Mouse (Mus musculus): Measurements from ENCODE around the gene Gpr85. TPM values are rescaled to one million over a fixed set of nuclear protein-coding genes. Genes with fewer than 3 reads are reported as not detected.

The Gpr85 gene
- 4.0 and 6.2 TPM in 2 replicates for polyA plus RNA-seq (2015; fragmentation: Nextera tagmentation; extraction: Ambion mirVana)

DNA sequence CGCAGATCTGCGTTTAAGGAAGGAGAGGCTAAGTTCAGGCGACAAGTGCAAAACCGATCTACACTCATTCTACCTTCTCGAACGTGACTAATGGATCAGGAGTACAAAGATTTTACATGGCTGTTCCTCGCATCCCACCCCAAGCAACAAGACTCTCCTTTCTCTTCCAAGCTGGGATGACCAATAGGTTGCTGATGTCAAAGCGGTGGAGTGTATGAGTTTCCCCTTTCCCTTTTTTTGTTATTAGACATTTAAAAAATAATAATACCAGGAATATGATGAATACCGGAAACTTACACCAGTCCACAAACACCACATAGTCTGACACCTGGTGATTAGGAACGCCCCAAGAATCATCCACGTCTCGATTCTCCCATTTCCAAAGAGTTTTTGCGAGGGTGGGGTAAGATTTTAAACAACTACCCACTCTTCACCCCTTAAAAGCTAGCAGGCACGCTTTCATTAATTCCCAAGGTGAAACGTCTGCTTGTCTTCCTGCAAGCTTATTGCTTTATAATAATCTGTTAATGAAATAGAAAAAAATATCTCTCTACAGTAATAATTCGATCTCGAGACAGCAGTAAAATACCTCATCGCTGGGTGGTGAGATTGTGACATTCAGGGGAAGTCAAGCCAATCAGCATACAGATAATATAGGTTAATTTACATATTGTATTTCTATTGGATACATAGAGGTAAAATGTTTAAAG lies at the start of gene Gpr85:
TSS of gene Gpr85 (minus strand) at position 598 of the 710 bp plus-strand sequence.
- Histone ChIP-seq H3K4me2 (peak within 1 kb of the TSS; percentile 87), H3K9ac (peak within 1 kb of the TSS; percentile 76), H3K4me3 (peak within 1 kb of the TSS; percentile 65), H3K27me3 (no peaks in the 10 kb centered on the region), H3K9me3 (no peaks in the 10 kb centered on the region), H3K4me1 (peaks cover 12% of the 10 kb centered on the region; the same call in 1 of the 2 replicates), H3K27ac (peak within 1 kb of the TSS; percentile 84), H3K36me3 (no peaks in the 10 kb centered on the region)
- no peak for ATAC-seq (ENCODE audit: insufficient number of reproducible peaks, low FRiP score, low TSS enrichment, low read depth)
- 41% methylated on average over 18 of the region's 18 CpGs for WGBS

DNA sequence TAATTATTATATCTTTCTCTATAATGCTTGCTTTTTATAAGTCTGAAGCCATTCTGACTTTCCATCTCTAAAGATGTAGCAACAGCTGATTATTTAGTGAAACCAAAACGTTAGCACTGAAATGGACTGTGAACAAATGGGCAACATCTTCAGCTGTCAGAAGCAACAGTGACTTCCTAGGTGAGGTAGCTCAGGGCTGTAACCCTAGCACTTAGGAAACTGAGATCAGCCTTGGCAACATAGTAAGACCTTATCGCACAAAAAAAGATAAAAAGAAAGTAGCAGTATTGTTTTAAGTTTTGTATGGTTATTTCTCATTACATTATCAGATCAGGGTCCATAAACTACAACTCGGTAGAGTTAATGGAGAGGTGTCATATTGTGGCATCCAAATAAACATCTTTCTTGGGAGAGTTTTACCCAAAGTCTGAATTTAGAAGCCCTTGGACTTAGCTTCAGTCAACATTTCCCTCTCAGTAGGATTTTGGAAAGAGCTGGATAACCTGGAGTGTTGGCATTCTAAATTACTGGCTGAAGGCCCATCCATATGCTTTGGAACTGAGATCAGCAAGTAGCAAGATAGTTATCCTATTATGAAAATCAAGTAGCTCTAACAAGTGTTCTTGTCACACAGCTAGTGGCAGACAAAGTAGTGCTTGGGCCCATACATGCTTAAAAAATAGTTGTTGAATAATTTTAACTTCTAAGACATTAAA lies 45.3 kb upstream of the Gpr85 start:
- H3K27me3 ChIP-seq = no peaks in the 10 kb centered on the region
- H3K9me3 ChIP-seq = no peaks in the 10 kb centered on the region

GRCm38 (mm10) chr6:13882919-13883318 lies 43.2 kb upstream of the Gpr85 start:
- Histone ChIP-seq H3K4me1 (no peaks in the 10 kb centered on the region), H3K9ac (no peak overlapping the region), H3K27ac (no peak overlapping the region), H3K27me3 (no peaks in the 10 kb centered on the region), H3K4me2 (no peak overlapping the region), H3K36me3 (no peaks in the 10 kb centered on the region), H3K9me3 (no peaks in the 10 kb centered on the region), H3K4me3 (no peak overlapping the region)
- ATAC-seq (ENCODE audit: insufficient number of reproducible peaks, low FRiP score, low TSS enrichment, low read depth) = no peak

More for the DNA sequence above, 45.3 kb upstream of the Gpr85 start:
- Histone ChIP-seq H3K36me3 (no peaks in the 10 kb centered on the region), H3K4me2 (no peak overlapping the region), H3K27ac (no peak overlapping the region), H3K4me3 (no peak overlapping the region), H3K9ac (no peak overlapping the region), H3K4me1 (no peaks in the 10 kb centered on the region)
- ATAC-seq (ENCODE audit: insufficient number of reproducible peaks, low FRiP score, low TSS enrichment, low read depth) = no peak
- WGBS = 82% methylated on average over 3 of the region's 3 CpGs

GRCm38 (mm10) chr6:13873959-13874358 lies 34.2 kb upstream of the Gpr85 start:
- Histone ChIP-seq H3K4me2 (no peak overlapping the region), H3K36me3 (no peaks in the 10 kb centered on the region), H3K27ac (no peak overlapping the region), H3K4me3 (no peak overlapping the region), H3K27me3 (no peaks in the 10 kb centered on the region), H3K4me1 (peaks cover 7% of the 10 kb centered on the region; the same call in 1 of the 2 replicates), H3K9ac (no peak overlapping the region), H3K9me3 (no peaks in the 10 kb centered on the region)
- no peak for ATAC-seq (ENCODE audit: insufficient number of reproducible peaks, low FRiP score, low TSS enrichment, low read depth)
- 65% methylated on average over 2 of the region's 2 CpGs for WGBS

DNA sequence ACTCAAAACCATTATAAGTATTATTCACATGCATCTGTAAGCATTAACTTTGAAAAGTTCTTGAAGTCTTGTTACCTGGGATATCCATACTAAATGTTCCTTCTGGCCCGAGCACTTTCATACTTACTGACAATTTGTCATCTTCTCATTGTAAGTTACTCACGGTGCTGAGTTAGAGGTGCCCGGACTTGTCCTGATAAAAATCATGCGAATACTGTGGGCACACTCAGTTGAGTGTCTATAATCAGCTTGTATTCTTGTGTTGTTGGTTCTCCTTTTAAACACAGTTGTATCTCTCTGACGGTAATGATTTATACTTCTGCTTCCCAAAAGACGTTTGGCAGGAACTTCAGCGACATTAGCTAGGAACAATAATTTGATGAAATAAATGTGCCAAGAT lies 32.3 kb upstream of the Gpr85 start:
- H3K27ac ChIP-seq = no peak overlapping the region
- peak overlapping the region; percentile 49 for H3K4me2 ChIP-seq
- H3K4me1 ChIP-seq = peaks cover 7% of the 10 kb centered on the region; the same call in 1 of the 2 replicates
- H3K27me3 ChIP-seq = no peaks in the 10 kb centered on the region
- H3K9me3 ChIP-seq = no peaks in the 10 kb centered on the region
- WGBS = 53% methylated on average over 7 of the region's 7 CpGs
- no peaks in the 10 kb centered on the region for H3K36me3 ChIP-seq
- H3K9ac ChIP-seq = no peak overlapping the region
- peak overlapping the region; percentile 55; the same call in 1 of the 2 replicates for H3K4me3 ChIP-seq
- no peak for ATAC-seq (ENCODE audit: insufficient number of reproducible peaks, low FRiP score, low TSS enrichment, low read depth)

- Histone ChIP-seq H3K27me3 (no peaks in the 10 kb centered on the region), H3K4me2 (peak overlapping the region; percentile 49), H3K36me3 (no peaks in the 10 kb centered on the region), H3K27ac (peak overlapping the region; percentile 88), H3K9me3 (no peaks in the 10 kb centered on the region), H3K9ac (no peak overlapping the region), H3K4me3 (peak overlapping the region; percentile 55), H3K4me1 (peaks cover 7% of the 10 kb centered on the region; the same call in 1 of the 2 replicates)
- ATAC-seq (ENCODE audit: insufficient number of reproducible peaks, low FRiP score, low TSS enrichment, low read depth) = peak; percentile 57; the same call in 1 of the 2 replicates
- WGBS = 2% methylated on average over 7 of the region's 7 CpGs
Measured at GRCm38 (mm10) chr6:13871625-13871958, 31.9 kb upstream of the Gpr85 start.

DNA sequence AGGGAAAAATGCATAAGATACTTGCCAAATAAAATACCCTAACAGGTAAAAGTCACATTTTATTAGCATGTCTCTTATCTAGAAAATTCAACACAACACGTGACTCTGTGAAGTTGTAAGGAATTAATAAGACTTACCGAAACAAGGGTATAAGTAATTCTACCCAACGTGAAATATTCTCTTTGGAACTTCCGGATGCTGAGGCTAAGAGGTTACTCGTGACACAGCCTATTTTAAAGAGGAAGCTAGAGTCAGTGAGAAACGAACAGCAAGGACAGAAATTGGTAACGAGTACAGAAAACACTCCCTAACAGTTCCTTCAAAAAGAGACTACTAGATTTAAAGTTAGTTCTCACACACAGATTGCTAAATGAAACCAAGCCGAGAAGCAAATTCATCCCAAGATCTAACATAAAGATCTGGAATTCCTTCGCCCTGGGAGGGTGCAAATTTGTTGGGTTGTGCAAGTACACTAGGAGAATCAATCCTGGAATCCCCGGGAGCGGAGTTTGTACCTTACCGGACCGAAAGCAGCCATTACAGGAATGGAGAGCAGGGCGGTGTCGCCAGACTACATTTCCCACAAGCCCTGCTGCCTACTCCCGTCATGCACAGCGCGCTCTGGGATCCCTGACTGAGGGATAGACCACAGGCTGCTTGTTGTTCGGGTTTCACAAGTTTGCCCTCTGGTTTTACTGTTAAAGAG lies 31.3 kb upstream of the Gpr85 start, which contains the start of gene 2610001J05Rik:
TSS of gene 2610001J05Rik (minus strand) at position 600 of the 706 bp plus-strand sequence.
- peak within 1 kb of the TSS; percentile 88 for H3K27ac ChIP-seq
- ATAC-seq (ENCODE audit: insufficient number of reproducible peaks, low FRiP score, low TSS enrichment, low read depth) = peak; percentile 99

DNA sequence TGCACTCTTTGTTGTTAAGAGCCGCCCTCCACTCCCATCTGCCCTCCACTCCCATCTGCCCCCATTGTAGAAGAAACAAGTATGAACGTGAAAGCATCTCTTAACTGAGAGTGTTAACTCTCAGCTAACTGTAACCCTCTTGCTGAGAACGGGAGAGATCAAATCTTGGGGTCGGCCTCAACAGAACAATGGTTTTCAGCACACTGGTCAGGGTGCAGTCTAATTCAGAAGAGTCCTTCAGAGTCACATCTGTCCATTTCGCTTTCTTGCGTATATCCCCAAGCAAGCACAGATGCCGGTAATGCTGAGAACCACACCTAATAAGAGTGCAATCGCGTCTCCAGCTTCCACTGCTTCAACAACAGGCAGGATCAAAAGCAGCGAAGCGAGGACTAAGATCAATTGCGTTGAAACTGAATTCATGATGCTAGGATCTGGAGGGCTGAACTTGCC lies 30.6 kb upstream of the Gpr85 start:
- Histone ChIP-seq H3K27me3 (no peaks in the 10 kb centered on the region), H3K9me3 (no peaks in the 10 kb centered on the region), H3K4me3 (peak overlapping the region; percentile 55), H3K4me2 (peak overlapping the region; percentile 49), H3K4me1 (peaks cover 7% of the 10 kb centered on the region; the same call in 1 of the 2 replicates), H3K27ac (no peak overlapping the region), H3K9ac (no peak overlapping the region), H3K36me3 (no peaks in the 10 kb centered on the region)
- WGBS = 37% methylated on average over 12 of the region's 12 CpGs
- no peak for ATAC-seq (ENCODE audit: insufficient number of reproducible peaks, low FRiP score, low TSS enrichment, low read depth)

More for the DNA sequence above, 31.3 kb upstream of the Gpr85 start, which contains the start of gene 2610001J05Rik:
- Histone ChIP-seq H3K9me3 (no peaks in the 10 kb centered on the region), H3K27me3 (no peaks in the 10 kb centered on the region), H3K36me3 (no peaks in the 10 kb centered on the region), H3K9ac (peak within 1 kb of the TSS; percentile 46), H3K4me2 (peak within 1 kb of the TSS; percentile 49), H3K4me1 (peaks cover 7% of the 10 kb centered on the region; the same call in 1 of the 2 replicates), H3K4me3 (peak within 1 kb of the TSS; percentile 55)
- WGBS = under 1% methylated on average over 19 of the region's 19 CpGs

GRCm38 (mm10) chr6:13860596-13860995 lies 20.9 kb upstream of the Gpr85 start:
- ATAC-seq (ENCODE audit: insufficient number of reproducible peaks, low FRiP score, low TSS enrichment, low read depth) = no peak
- Histone ChIP-seq H3K9me3 (no peaks in the 10 kb centered on the region), H3K36me3 (no peaks in the 10 kb centered on the region), H3K9ac (no peak overlapping the region), H3K4me2 (no peak overlapping the region), H3K4me3 (no peak overlapping the region), H3K27ac (no peak overlapping the region), H3K4me1 (no peaks in the 10 kb centered on the region), H3K27me3 (no peaks in the 10 kb centered on the region)
- 89% methylated on average over 1 of the region's 1 CpGs for WGBS

DNA sequence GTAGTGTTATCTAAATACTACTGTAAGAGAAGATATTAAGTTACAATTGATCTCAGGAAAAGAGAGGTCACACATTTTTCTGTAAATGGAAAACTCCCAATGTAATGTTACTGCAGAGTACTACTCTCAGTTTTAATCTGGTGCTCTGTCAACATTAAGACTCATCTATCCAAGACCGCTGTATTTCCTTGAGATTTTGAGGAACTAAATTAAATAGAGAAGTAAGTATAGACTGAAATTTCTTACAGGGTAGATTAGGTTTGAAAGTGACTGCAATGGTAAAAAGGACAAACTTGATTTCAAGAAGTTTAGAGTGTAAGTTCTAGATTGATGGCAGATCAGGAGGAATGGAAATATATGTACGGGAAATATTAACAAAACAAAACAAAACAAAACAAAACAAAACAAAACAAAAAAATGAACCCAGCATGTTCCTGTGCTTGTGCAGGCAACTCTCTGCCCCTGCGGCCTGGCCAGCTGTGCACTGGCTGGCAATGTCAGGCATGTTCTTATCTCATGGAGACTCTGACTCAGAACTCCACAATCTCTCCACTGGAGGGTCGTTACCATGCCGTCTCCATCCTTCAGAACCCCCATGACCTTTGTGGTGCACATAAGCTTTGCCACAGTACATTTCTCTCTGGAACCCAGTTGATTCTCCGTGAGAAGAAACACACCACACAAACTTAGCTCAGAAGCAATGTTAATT lies 20.3 kb upstream of the Gpr85 start:
- H3K4me1 ChIP-seq = no peaks in the 10 kb centered on the region
- no peak overlapping the region for H3K9ac ChIP-seq
- H3K4me2 ChIP-seq = no peak overlapping the region
- no peak for ATAC-seq (ENCODE audit: insufficient number of reproducible peaks, low FRiP score, low TSS enrichment, low read depth)
- no peaks in the 10 kb centered on the region for H3K9me3 ChIP-seq
- no peak overlapping the region for H3K4me3 ChIP-seq
- 85% methylated on average over 6 of the region's 6 CpGs for WGBS
- H3K27ac ChIP-seq = no peak overlapping the region
- no peaks in the 10 kb centered on the region for H3K27me3 ChIP-seq
- no peaks in the 10 kb centered on the region for H3K36me3 ChIP-seq

- no peak overlapping the region for H3K4me3 ChIP-seq
- WGBS = 36% methylated on average over 11 of the region's 11 CpGs
Measured at GRCm38 (mm10) chr6:13854230-13854629, 14.5 kb upstream of the Gpr85 start.

More at GRCm38 (mm10) chr6:13854230-13854629, 14.5 kb upstream of the Gpr85 start:
- Histone ChIP-seq H3K9ac (no peak overlapping the region), H3K9me3 (no peaks in the 10 kb centered on the region), H3K4me1 (no peaks in the 10 kb centered on the region), H3K36me3 (no peaks in the 10 kb centered on the region), H3K4me2 (no peak overlapping the region), H3K27me3 (no peaks in the 10 kb centered on the region), H3K27ac (no peak overlapping the region)
- no peak for ATAC-seq (ENCODE audit: insufficient number of reproducible peaks, low FRiP score, low TSS enrichment, low read depth)

All from limb, embryonic 15.5 days (tissue).